Mouse (Mus musculus) embryonic facial prominence, embryonic 12.5 days (tissue): ENCODE measurements around the gene Prkar1b. TPM values are rescaled to one million over a fixed set of nuclear protein-coding genes. Genes with fewer than 3 reads are reported as not detected.

ENCODE experiments used
- ATAC-seq: fragments of 200-750 bp; cut with Nextera tagmentation; 2 replicates; pipeline ENCODE4 v1.8.0; 2017; ENCODE audit not compliant: insufficient number of reproducible peaks, insufficient read depth, low FRiP score, low TSS enrichment
- H3K27ac ChIP-seq: fragments of 300-500 bp; sonication (generic); 2 replicates; pipeline ENCODE4 v1.5.1; 2016; ENCODE audit warnings: mild to moderate bottlenecking
- H3K27me3 ChIP-seq: fragments of 300-500 bp; sonication (generic); 2 replicates; pipeline ENCODE4 v1.6.1; 2016; ENCODE audit warnings: mild to moderate bottlenecking, moderate library complexity
- H3K36me3 ChIP-seq: fragments of 300-500 bp; sonication (generic); 2 replicates; pipeline ENCODE4 v1.6.1; 2016; ENCODE audit warnings: mild to moderate bottlenecking
- H3K4me1 ChIP-seq: fragments of 300-500 bp; sonication (generic); 2 replicates; pipeline ENCODE4 v1.6.1; 2016
- H3K4me2 ChIP-seq: fragments of 300-500 bp; sonication (generic); replicated peaks from 2 replicates; pipeline ENCODE4 v1.6.1; 2016; ENCODE audit warnings: mild to moderate bottlenecking, moderate library complexity
- H3K4me3 ChIP-seq: fragments of 300-500 bp; sonication (generic); 2 replicates; pipeline ENCODE4 v1.5.1; 2016; ENCODE audit warnings: mild to moderate bottlenecking
- H3K9ac ChIP-seq: fragments of 300-500 bp; sonication (generic); 2 replicates; pipeline ENCODE4 v1.6.1; 2016; ENCODE audit warnings: mild to moderate bottlenecking, moderate library complexity
- H3K9me3 ChIP-seq: fragments of 300-500 bp; sonication (generic); 2 replicates; pipeline ENCODE4 v1.6.1; 2016; ENCODE audit warnings: mild to moderate bottlenecking, moderate library complexity
- WGBS: fragments of 180-500 bp; shearing (Covaris S2); methylation state at CpG from one replicate; pipeline ENCODE4 v1.1.7; 2016; 5-methylcytosine and 5-hydroxymethylcytosine counted together
- polyA plus RNA-seq: library from polyadenylated mRNA; unstranded; fragments of >200 nt; fragmentation: Nextera tagmentation; extraction: Ambion mirVana; gene quantifications from 2 replicates; pipeline ENCODE4 v1.2.1, GENCODE M21; 2016

Gene Prkar1b
- polyA plus RNA-seq, 1 experiment from 2014 or later: 26.2 TPM

DNA sequence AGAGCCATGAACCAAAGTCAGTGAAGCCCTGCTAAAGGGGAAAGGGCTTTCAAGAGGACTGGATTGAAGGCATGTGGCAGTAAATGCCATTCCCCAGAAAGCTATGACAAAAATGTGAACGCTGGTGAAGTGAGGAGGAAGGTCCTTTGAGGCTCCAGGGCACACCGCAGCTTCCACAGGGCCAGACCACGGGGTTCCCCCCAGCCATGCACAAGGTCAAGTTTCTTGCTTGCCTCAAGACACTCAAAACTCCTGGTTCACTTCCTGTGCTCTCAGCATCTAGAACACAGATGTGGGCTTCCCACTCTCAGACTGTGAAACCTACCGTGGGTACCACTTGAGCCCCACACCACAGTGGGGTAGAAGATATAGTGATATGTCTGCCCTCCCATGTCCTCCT is 106.3 kb downstream of the Prkar1b start:
- no peaks in the 10 kb centered on the region for H3K36me3 ChIP-seq
- H3K9ac ChIP-seq: no peak overlapping the region
- 79% methylated on average over 4 of the region's 4 CpGs for WGBS
- no peak overlapping the region for H3K4me2 ChIP-seq
- no peaks in the 10 kb centered on the region for H3K9me3 ChIP-seq
- ATAC-seq: no peak
- no peak overlapping the region for H3K4me3 ChIP-seq
- no peaks in the 10 kb centered on the region for H3K4me1 ChIP-seq
- H3K27me3 ChIP-seq: no peaks in the 10 kb centered on the region
- H3K27ac ChIP-seq: no peak overlapping the region

DNA sequence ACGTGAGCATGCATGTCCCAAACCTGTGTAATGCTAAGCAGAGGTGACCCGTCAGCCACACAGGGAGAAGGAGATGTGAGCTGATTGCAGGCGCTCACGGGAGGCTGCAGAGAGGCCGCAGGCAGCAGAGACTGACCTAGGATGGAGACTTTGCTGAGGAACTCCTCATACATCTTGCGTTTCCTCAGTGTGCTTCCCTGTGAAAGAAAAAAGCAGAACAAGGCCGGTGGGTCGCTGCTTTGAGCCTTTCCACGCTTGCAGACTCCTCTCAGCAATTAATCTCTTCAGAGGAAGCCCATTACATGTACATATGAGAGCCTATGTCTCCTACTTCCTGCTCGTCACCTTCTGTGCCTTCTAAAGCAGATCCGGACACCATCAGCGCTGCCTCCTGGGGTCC is 107.5 kb downstream of the Prkar1b start:
- Histone ChIP-seq H3K9me3 (no peaks in the 10 kb centered on the region), H3K4me1 (no peaks in the 10 kb centered on the region), H3K9ac (no peak overlapping the region), H3K4me3 (no peak overlapping the region), H3K27ac (no peak overlapping the region), H3K36me3 (no peaks in the 10 kb centered on the region), H3K4me2 (no peak overlapping the region), H3K27me3 (no peaks in the 10 kb centered on the region)
- ATAC-seq: no peak
- WGBS: 73% methylated on average over 12 of the region's 12 CpGs

DNA sequence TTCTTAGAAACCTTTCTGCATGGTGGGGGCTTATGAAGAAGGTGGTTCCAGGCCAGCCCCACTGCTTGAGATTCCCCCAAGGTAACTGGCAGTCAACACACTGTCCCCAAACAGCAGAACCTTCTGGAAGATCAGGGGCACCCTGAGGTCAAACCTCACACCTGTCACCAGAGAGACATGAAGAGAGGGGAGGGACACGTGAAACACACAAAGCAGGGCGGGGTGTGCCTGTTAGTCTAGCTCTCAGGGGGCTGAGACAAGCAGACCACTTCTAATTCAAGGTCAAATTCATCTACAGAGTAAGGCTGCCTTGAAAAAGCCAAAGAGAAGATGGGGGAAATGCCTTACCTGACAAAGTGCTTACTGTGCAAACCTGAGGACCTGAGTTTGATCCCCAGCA is 114.6 kb downstream of the Prkar1b start:
- Histone ChIP-seq H3K27ac (0 out of 2 replicates have a peak overlapping the region, but pooled peaks have one; percentile 30), H3K4me3 (no peak overlapping the region), H3K27me3 (0 out of 2 replicates have a peak, but pooled peaks cover 2% of the 10 kb centered on the region), H3K4me1 (peaks cover 27% of the 10 kb centered on the region), H3K9ac (no peak overlapping the region), H3K4me2 (no peak overlapping the region), H3K9me3 (no peaks in the 10 kb centered on the region), H3K36me3 (no peaks in the 10 kb centered on the region)
- no peak for ATAC-seq
- WGBS: 64% methylated on average over 2 of the region's 2 CpGs

DNA sequence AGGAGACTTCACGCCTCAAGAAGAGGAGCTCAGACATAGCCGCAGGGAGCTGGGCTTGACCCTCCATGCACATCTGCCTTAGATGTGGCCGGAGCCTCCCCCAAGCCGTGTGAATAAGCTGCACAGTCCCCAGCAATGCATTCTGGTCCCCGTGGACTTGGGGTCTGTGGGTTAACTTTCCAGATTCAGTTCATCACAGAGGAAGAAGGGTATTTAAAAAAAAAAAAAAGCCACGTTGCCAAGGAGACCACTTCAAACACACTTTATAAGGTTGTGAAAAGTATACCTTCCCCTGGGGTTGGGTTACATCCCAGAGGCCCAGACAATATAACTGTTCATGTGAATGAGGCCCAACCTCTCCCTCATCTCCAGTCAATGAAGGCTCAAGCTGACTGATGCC is 115.1 kb downstream of the Prkar1b start:
- Histone ChIP-seq H3K27me3 (0 out of 2 replicates have a peak, but pooled peaks cover 2% of the 10 kb centered on the region), H3K9me3 (no peaks in the 10 kb centered on the region), H3K4me1 (peaks cover 27% of the 10 kb centered on the region), H3K27ac (peak overlapping the region; percentile 81), H3K36me3 (no peaks in the 10 kb centered on the region), H3K9ac (no peak overlapping the region), H3K4me2 (no peak overlapping the region), H3K4me3 (no peak overlapping the region)
- ATAC-seq: peak; percentile 62; the same call in 1 of the 2 replicates
- 25% methylated on average over 6 of the region's 6 CpGs for WGBS

DNA sequence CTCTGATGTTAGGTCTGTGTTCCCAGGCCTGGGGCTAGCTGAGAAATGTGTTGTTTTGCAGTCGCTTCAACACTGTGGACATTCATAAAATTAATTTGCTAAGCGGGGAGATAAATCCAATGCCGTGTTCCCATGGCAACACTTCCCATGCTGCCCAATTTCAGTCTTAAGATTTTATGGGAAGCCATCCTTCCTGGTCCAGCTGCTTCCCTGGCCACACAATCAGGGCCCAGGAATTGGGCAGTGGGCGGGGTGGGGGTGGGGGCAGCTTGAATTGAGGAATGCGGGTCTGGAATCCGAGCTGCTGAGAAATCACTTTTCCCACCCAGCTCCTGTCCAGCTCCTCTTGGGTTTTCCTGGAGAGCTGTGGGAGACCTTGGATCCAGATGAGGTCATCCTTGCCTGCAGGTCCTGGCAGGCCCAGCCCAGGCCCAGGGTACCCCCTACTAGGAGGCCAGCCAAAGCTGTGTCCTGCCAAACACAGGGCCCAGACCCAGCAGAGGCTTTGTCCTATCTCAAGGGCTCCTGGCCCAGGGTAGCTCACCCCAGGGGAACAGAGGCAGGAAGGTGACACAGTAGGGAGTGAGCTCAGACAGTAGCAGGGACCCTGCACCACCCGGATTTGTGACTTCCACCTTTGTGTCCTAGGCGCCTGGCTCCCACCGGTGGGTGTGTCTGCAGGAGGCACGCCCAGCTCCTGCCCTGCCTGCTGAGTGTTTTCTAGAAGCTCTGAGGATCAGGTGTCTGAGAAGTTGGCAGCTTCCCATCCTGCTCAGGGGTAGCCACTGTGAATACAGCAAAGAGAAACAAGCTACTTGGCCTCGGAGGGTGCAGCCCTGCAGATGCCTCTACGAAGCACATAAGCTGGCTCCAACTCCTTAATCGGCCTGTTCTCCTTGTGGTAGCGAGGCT is 116.1 kb downstream of the Prkar1b start:
- no peak overlapping the region for H3K9ac ChIP-seq

DNA sequence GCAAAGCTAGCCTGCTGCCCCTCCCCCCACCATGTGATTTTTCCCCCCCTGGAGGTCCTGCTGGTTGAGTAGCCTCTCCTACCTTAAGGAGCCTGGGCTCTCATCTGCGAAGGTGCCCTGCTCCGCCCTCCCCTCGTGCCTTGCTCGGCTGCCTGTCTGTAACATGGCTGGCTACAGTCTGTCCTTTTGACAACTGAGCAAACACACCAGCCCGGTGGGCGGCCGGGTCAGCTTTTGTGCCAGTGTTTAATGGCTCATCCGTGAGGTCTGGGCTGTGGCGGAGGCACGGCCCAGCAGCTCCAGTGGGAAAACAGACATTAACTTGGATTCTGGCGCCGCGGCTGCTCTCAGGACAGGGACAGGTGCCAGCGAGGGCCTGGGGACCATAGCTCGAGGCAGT is 122.2 kb downstream of the Prkar1b start:
- Histone ChIP-seq H3K27me3 (no peaks in the 10 kb centered on the region), H3K9me3 (no peaks in the 10 kb centered on the region), H3K9ac (no peak overlapping the region), H3K4me3 (no peak overlapping the region), H3K4me1 (peaks cover 4% of the 10 kb centered on the region; the same call in 1 of the 2 replicates), H3K36me3 (no peaks in the 10 kb centered on the region), H3K27ac (no peak overlapping the region), H3K4me2 (no peak overlapping the region)
- 61% methylated on average over 15 of the region's 15 CpGs for WGBS
- no peak for ATAC-seq

More for the DNA sequence above, 116.1 kb downstream of the Prkar1b start:
- peak overlapping the region; percentile 81 for H3K27ac ChIP-seq
- H3K9me3 ChIP-seq: no peaks in the 10 kb centered on the region
- H3K4me1 ChIP-seq: peaks cover 27% of the 10 kb centered on the region
- H3K4me2 ChIP-seq: 0 out of 2 replicates have a peak overlapping the region, but pooled peaks have one; percentile 1
- H3K36me3 ChIP-seq: no peaks in the 10 kb centered on the region
- H3K4me3 ChIP-seq: no peak overlapping the region
- peak; percentile 75 for ATAC-seq
- 0 out of 2 replicates have a peak, but pooled peaks cover 2% of the 10 kb centered on the region for H3K27me3 ChIP-seq
- WGBS: 36% methylated on average over 14 of the region's 14 CpGs

DNA sequence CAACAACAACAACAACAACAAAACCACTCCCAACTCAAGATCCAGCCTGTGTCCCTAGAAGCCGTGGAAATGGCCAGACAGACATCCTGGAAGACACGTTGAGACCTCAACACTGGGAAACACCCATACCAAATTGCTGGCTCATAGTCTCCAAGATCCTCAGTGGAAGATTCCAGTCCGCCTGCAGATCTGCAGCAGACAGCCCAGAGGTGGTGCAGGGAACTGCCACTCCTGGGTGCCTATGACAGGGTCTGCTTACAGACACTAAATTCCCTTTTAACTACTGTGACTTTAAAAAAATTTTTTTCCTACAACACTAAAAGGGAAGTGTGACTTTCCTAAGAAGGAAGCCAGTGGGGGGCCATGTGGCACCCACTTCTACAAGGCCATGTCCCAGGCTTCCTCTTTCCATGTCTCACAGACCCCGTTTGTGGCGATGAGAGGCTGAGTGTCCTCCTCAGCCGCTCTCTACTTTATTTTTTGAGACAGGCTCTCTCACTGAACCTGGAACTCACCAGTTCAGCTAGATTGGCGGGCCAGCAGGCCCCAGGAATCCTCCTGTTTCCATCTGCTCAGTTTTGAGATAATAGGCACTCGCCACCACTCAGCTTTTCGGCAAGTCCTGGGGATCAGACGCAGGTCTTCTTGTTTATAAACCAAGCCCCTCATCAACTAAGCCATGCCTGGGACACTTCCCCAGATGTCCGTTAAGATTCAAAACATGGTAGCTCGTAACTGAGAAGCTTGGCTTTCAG is 125.3 kb downstream of the Prkar1b start:
- WGBS: 73% methylated on average over 12 of the region's 12 CpGs

DNA sequence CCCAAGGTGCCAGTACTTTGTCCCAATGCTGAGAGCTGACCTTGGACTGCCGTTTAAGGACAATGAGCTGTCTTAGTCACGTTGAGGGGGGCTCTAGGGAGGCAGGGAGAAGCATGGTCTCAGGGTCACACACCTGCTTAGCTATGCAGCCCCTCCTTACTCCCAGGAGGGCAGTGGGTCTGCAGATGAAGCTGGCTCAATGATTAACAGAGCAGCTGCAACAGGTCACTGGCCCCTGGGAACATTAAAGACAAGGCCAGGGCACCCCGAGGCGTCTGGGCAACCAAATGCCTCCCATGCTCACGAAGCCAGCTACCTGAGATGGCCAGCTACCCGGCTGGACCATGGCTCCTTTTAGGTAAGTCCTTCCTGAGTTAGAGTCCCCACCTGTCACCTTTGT is 129.2 kb downstream of the Prkar1b start:
- no peak for ATAC-seq
- H3K27me3 ChIP-seq: no peaks in the 10 kb centered on the region
- 0 out of 2 replicates have a peak, but pooled peaks cover 5% of the 10 kb centered on the region for H3K36me3 ChIP-seq
- no peak overlapping the region for H3K4me3 ChIP-seq
- no peaks in the 10 kb centered on the region for H3K4me1 ChIP-seq
- H3K4me2 ChIP-seq: no peak overlapping the region
- no peak overlapping the region for H3K9ac ChIP-seq
- no peaks in the 10 kb centered on the region for H3K9me3 ChIP-seq
- no peak overlapping the region for H3K27ac ChIP-seq
- WGBS: 73% methylated on average over 6 of the region's 6 CpGs

More for the DNA sequence above, 125.3 kb downstream of the Prkar1b start:
- Histone ChIP-seq H3K27me3 (no peaks in the 10 kb centered on the region), H3K9ac (no peak overlapping the region), H3K4me2 (no peak overlapping the region), H3K9me3 (no peaks in the 10 kb centered on the region), H3K27ac (no peak overlapping the region), H3K36me3 (no peaks in the 10 kb centered on the region), H3K4me3 (no peak overlapping the region), H3K4me1 (peaks cover 4% of the 10 kb centered on the region; the same call in 1 of the 2 replicates)
- ATAC-seq: no peak

DNA sequence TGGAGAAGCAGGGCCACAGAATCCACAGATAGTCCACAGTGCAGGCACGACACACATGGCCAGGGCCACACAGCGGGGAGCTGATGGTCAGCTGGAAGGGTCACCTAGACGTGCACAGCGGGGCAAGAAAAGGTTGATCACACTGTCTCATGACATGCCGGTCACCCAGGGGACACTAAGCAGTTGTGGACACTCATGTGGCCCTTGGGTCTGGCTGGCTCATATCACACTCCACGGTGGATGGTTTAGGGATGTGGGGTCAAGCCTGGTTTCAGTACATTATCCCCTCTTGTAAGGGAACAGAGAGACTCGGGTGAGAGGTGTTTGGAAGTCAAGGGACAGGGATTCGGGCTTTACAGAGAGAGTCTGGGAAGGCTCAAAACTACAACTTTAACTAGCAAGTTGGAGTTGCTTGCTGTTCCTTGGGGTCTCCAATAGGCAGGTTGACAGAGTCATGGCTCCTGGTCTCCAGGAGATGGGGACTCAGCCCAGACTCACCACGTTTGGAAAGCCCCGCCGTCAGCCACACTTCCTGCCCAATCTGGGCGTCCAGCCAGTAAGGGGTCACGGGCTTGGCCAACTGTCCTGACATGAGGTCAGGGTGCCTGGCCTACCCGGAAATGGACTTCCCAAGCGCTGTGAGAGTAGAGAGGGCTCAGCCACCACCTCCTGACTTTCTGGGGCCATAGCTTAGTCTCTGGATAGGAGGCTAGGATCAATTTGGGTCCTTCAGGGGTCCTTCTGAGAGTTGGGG is 132.3 kb downstream of the Prkar1b start:
- no peaks in the 10 kb centered on the region for H3K9me3 ChIP-seq
- no peak overlapping the region for H3K4me3 ChIP-seq
- no peak overlapping the region for H3K4me2 ChIP-seq
- H3K9ac ChIP-seq: no peak overlapping the region
- no peaks in the 10 kb centered on the region for H3K27me3 ChIP-seq
- no peak for ATAC-seq
- 0 out of 2 replicates have a peak, but pooled peaks cover 5% of the 10 kb centered on the region for H3K36me3 ChIP-seq
- H3K4me1 ChIP-seq: no peaks in the 10 kb centered on the region
- WGBS: 75% methylated on average over 15 of the region's 15 CpGs
- no peak overlapping the region for H3K27ac ChIP-seq

DNA sequence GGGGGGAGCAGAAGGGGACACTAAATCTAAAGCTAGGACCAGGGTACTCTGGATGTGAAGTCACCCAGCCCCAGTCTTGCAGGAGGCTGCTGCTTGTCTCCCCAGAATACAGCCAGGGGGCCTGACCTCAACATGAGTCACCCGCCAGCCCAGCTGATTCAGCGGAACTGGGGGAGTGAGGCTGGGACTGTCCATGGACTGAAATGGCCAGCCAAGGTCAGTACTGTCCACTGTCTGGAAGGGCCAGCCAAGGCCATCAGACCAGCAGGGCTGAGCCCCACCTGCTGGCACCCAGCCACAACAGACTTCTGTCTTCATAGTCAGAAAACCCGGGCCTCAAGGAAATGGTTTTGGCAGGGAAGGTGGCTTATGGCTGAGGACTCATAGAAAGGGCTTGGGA is 134.7 kb downstream of the Prkar1b start:
- Histone ChIP-seq H3K9me3 (no peaks in the 10 kb centered on the region), H3K36me3 (0 out of 2 replicates have a peak, but pooled peaks cover 5% of the 10 kb centered on the region), H3K9ac (no peak overlapping the region), H3K27me3 (no peaks in the 10 kb centered on the region), H3K4me2 (no peak overlapping the region), H3K27ac (no peak overlapping the region), H3K4me1 (no peaks in the 10 kb centered on the region), H3K4me3 (no peak overlapping the region)
- 70% methylated on average over 3 of the region's 3 CpGs for WGBS
- no peak for ATAC-seq

DNA sequence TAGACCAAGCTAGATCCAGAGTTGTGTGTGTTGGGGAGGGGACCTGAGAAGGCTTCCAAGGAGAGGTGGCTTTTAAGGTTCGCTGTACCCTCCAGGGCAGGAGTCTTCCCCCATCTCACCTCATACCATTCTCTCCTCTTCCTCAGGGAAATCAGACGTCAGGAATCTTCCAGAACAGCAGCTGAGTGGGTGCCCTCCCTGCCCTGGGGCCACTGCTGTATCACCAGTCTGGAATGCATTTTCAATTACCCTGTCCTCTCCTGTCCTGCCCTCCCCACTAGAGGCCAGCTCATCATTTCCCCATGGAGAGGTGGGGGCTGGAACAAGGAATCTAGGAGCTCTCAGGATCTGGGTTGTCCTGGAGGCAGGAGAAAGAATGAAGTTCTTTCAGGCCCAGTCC is 139.2 kb downstream of the Prkar1b start:
- Histone ChIP-seq H3K4me3 (no peak overlapping the region), H3K27ac (no peak overlapping the region), H3K4me2 (no peak overlapping the region), H3K4me1 (no peaks in the 10 kb centered on the region), H3K36me3 (no peaks in the 10 kb centered on the region), H3K9me3 (no peaks in the 10 kb centered on the region), H3K9ac (no peak overlapping the region), H3K27me3 (no peaks in the 10 kb centered on the region)
- no peak for ATAC-seq
- 40% methylated on average over 2 of the region's 2 CpGs for WGBS
